Mouse (Mus musculus) bone marrow, adult 2 months (tissue): ENCODE measurements around the gene Apof.

Experiments used
- CTCF ChIP-seq: fragments of 200-500 bp; IDR thresholded peaks from 2 replicates; pipeline ENCODE4 v1.5.1; 2011; ENCODE audit warnings: low read length, control low read depth; ENCODE audit not compliant: control insufficient read depth, insufficient read depth
- POLR2A ChIP-seq: fragments of 200-500 bp; IDR thresholded peaks from 2 replicates; pipeline ENCODE4 v1.6.1; 2011; ENCODE audit warnings: low read depth, mild to moderate bottlenecking, control low read depth, low read length, borderline replicate concordance; ENCODE audit not compliant: control insufficient read depth

DNA sequence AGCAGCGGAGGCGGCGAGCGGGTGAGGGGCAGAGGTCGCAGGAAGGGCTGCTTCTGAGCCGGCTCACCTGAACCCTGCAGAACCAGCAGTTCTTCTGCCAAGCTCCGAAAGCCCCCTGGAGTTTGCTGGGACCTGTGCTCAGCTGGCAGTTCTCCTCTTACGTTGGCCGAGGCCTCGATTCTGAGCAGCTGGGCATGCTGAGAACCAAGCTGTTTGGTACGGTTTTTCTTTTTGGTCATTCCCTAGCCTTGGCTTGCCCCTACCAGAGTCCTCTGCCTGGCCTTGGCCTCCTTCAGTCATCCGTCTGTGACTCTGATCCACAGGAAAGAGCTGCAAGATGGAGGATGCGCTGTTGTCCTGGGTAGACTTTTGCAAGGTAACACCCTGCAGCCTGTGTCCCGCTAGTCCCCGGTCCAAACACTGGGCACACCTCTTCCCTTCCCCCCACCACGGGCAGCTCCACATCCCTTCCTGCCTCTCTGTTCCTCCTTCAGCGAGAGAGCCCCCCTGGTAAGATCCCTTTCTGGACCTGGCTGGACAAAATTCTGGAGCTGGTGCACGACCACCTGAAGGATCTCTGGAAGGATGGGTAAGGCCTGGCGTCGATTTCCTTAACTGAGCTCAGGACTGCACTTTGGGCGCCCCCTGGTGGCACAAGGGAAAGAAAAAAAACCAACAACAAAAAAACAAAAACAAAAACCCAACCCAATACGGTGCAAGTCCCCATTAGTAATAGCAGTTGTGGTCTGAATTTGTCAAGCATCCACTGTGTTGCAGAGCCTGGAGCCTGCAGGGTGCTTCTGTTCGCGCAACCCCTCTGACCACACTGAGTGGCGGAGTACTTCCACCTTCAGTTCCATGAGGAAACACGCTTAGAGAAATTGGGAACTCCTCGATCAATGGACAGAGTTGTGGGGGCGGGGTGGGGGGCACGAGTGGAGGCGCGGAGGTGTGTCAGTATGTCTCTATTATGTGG, 15.4 kb downstream of the Apof start:
- TF ChIP-seq CTCF, result peak; percentile 70
- no peak for TF ChIP-seq POLR2A
